Mouse (Mus musculus) kidney, embryonic 15.5 days (tissue): ENCODE measurements around the gene 1700025G04Rik. TPM values are rescaled to one million over a fixed set of nuclear protein-coding genes. Genes with fewer than 3 reads are reported as not detected.

Experiments
- ATAC-seq: fragments of 200-750 bp; cut with Nextera tagmentation; replicated peaks from 2 replicates; pipeline ENCODE4 v1.8.0; 2017; ENCODE audit warnings: moderate TSS enrichment; ENCODE audit not compliant: low FRiP score
- H3K27ac ChIP-seq: fragments of 300-500 bp; sonication (generic); 2 replicates; pipeline ENCODE4 v1.5.1; 2015; ENCODE audit warnings: mild to moderate bottlenecking, inconsistent platforms
- H3K27me3 ChIP-seq: fragments of 300-500 bp; sonication (generic); 2 replicates; pipeline ENCODE4 v1.6.1; 2015; ENCODE audit warnings: inconsistent platforms
- H3K36me3 ChIP-seq: fragments of 300-500 bp; sonication (generic); 2 replicates; pipeline ENCODE4 v1.6.1; 2015; ENCODE audit warnings: inconsistent platforms
- H3K4me1 ChIP-seq: fragments of 300-500 bp; sonication (generic); 2 replicates; pipeline ENCODE4 v1.6.1; 2015; ENCODE audit warnings: inconsistent platforms
- H3K4me2 ChIP-seq: fragments of 300-500 bp; sonication (generic); 2 replicates; pipeline ENCODE4 v1.6.1; 2015; ENCODE audit warnings: moderate library complexity, mild to moderate bottlenecking, inconsistent platforms
- H3K4me3 ChIP-seq: fragments of 300-500 bp; sonication (generic); replicated peaks from 2 replicates; pipeline ENCODE4 v1.5.1; 2015; ENCODE audit warnings: mild to moderate bottlenecking, inconsistent platforms
- H3K9ac ChIP-seq: fragments of 300-500 bp; sonication (generic); 2 replicates; pipeline ENCODE4 v1.6.1; 2015; ENCODE audit warnings: mild to moderate bottlenecking, inconsistent platforms
- H3K9me3 ChIP-seq: fragments of 300-500 bp; sonication (generic); replicated peaks from 2 replicates; pipeline ENCODE4 v1.6.1; 2016; ENCODE audit warnings: inconsistent platforms
- WGBS: fragments of 180-500 bp; shearing (Covaris S2); methylation state at CpG from one replicate; pipeline ENCODE4 v1.1.7; 2015; ENCODE audit warnings: mixed read lengths; 5-methylcytosine and 5-hydroxymethylcytosine counted together
- polyA plus RNA-seq: library from polyadenylated mRNA; unstranded; fragments of >200 nt; fragmentation: Nextera tagmentation; extraction: Ambion mirVana; gene quantifications from 2 replicates; pipeline ENCODE4 v1.2.1, GENCODE M21; 2015

The 1700025G04Rik gene
- polyA plus RNA-seq, 1 experiment from 2014 or later = 17.2 TPM

DNA sequence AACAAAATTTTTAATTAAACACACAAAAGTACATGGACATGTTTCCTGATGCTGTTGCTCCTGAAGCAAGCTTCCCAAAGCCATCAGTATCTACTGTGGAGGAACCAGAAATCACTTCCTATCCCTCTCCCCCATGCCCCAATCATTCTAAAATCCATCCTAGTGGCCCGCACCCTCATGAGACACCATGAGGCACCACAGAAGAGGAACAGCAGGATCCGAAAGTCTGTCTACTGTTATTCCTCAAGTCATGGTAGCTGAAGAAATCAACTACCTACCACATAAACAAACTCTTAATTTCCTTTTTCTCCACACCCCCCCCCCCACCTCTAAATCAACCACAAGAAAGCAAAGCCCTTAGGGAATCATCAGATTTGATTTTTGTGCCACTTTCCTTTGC, 46.5 kb downstream of the 1700025G04Rik start:
- Histone ChIP-seq H3K27me3 (0 out of 2 replicates have a peak, but pooled peaks cover under 1% of the 10 kb centered on the region), H3K4me1 (peaks cover 33% of the 10 kb centered on the region), H3K9ac (no peak overlapping the region), H3K4me2 (no peak overlapping the region), H3K9me3 (no peaks in the 10 kb centered on the region), H3K4me3 (no peak overlapping the region), H3K27ac (no peak overlapping the region), H3K36me3 (no peaks in the 10 kb centered on the region)
- ATAC-seq = no peak
- 92% methylated on average over 2 of the region's 2 CpGs for WGBS

DNA sequence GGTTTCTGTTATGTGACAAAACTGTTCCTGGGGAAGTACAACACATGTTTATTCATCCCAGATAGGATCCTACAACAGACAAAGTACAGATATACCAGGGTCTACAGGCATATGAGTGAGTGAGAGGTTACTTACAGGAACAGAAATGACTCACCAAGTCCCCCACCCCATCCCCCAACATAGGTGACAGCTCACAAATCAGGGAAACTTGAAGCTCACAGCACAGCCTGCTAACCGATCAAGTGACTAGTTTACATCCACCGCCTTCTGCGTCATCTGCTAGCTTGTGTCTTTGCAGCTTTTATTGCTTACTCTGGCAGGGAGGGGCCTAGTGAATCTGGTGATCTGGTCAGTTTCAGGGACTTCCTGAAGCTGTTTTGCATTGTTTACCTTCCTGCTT, 47.5 kb downstream of the 1700025G04Rik start:
- no peak overlapping the region for H3K9ac ChIP-seq
- no peaks in the 10 kb centered on the region for H3K27me3 ChIP-seq
- peaks cover 40% of the 10 kb centered on the region for H3K4me1 ChIP-seq
- H3K36me3 ChIP-seq = no peaks in the 10 kb centered on the region
- no peak for ATAC-seq
- no peaks in the 10 kb centered on the region for H3K9me3 ChIP-seq
- no peak overlapping the region for H3K27ac ChIP-seq
- H3K4me3 ChIP-seq = no peak overlapping the region
- no peak overlapping the region for H3K4me2 ChIP-seq
- 33% methylated on average over 3 of the region's 3 CpGs for WGBS

DNA sequence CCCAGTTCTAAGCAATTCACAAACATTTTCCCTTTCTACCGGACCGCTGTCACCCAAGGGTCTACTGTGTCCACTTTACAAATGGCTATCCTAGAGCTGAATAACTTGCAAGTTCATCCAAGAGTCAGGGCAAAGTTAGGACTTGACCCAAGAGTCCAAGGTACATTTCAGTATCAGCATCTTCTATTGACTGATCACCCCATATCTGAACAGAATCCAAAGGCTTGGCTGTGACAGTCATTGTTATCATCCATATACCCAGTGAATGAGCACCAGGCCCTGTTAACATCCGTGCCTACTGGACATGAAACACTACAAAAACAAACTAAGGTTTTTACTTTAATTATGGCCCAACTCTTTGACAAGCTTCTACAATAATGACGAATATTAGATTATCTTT, 48.9 kb downstream of the 1700025G04Rik start:
- H3K4me1 ChIP-seq = peaks cover 38% of the 10 kb centered on the region; the same call in 1 of the 2 replicates
- ATAC-seq = no peak
- 84% methylated on average over 4 of the region's 4 CpGs for WGBS
- H3K9ac ChIP-seq = no peak overlapping the region
- no peaks in the 10 kb centered on the region for H3K9me3 ChIP-seq
- H3K27ac ChIP-seq = no peak overlapping the region
- no peak overlapping the region for H3K4me2 ChIP-seq
- H3K36me3 ChIP-seq = no peaks in the 10 kb centered on the region
- no peak overlapping the region for H3K4me3 ChIP-seq
- no peaks in the 10 kb centered on the region for H3K27me3 ChIP-seq

DNA sequence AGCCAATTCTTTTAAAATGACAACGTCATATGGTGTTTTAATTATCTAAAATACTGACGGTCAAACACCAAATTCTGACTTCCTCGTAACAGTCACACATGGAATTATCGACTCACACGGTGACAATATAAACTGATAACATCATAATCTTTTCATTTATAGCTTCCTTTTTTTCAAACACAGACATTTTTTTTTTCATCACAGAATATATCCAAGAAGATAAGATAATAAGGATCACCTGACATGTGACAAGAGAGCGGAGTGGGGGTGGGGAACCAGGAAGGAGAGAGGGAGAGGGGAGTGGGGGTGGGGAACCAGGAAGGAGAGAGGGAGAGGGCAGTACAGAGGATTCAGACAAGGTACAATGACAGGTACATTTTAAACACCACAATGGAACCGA, 49.9 kb downstream of the 1700025G04Rik start:
- Histone ChIP-seq H3K9ac (no peak overlapping the region), H3K36me3 (no peaks in the 10 kb centered on the region), H3K9me3 (no peaks in the 10 kb centered on the region), H3K4me2 (no peak overlapping the region), H3K27me3 (no peaks in the 10 kb centered on the region), H3K4me1 (peaks cover 38% of the 10 kb centered on the region; the same call in 1 of the 2 replicates), H3K27ac (no peak overlapping the region), H3K4me3 (no peak overlapping the region)
- WGBS = 66% methylated on average over 7 of the region's 7 CpGs
- no peak for ATAC-seq

DNA sequence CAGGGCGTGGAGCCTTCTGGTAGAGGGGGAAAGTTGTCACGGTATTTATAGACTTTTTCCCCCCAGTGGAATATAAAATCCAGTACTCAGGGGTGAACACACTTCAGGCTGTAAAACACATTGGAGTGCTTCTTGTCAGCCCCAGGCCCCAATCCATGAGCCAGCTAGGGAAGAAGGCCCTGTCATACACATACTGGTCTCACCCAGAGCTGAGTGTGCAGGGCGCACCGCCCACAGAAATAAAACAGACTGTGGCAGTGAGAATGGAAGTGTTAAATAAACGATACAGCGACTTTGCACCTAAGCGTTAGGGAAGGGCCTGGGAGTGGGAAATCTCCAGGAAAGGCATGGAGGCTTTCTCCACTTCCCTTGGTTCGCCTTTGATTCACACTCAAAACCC, 50.3 kb downstream of the 1700025G04Rik start:
- H3K4me3 ChIP-seq = no peak overlapping the region
- 45% methylated on average over 8 of the region's 8 CpGs for WGBS
- ATAC-seq = no peak
- peaks cover 42% of the 10 kb centered on the region for H3K4me1 ChIP-seq
- no peaks in the 10 kb centered on the region for H3K27me3 ChIP-seq
- H3K27ac ChIP-seq = no peak overlapping the region
- H3K9me3 ChIP-seq = no peaks in the 10 kb centered on the region
- H3K36me3 ChIP-seq = no peaks in the 10 kb centered on the region
- no peak overlapping the region for H3K4me2 ChIP-seq
- H3K9ac ChIP-seq = no peak overlapping the region

DNA sequence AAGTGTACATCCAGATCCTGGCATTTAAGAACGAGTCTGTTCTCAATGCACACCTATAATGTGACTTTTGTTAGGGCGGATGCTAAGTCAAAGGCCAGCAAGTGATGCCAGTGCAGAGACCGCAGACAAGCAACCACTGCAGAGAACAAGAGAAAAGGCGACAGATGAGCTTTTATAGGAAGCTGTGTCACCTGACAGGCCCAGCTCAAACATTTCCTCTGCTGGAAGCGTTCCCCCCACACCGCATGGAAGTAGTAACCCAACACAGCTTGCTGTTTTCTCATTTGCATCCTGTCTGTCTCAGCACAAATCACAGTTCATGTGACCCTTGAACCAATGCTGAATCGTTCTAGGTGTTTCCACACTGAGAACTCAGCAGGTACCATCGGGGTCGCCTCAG, 51.8 kb downstream of the 1700025G04Rik start:
- no peak overlapping the region for H3K4me2 ChIP-seq
- no peaks in the 10 kb centered on the region for H3K9me3 ChIP-seq
- no peak overlapping the region for H3K27ac ChIP-seq
- no peaks in the 10 kb centered on the region for H3K27me3 ChIP-seq
- no peak for ATAC-seq
- H3K4me3 ChIP-seq = no peak overlapping the region
- no peaks in the 10 kb centered on the region for H3K36me3 ChIP-seq
- H3K4me1 ChIP-seq = peaks cover 41% of the 10 kb centered on the region
- H3K9ac ChIP-seq = no peak overlapping the region
- WGBS = 61% methylated on average over 9 of the region's 9 CpGs

DNA sequence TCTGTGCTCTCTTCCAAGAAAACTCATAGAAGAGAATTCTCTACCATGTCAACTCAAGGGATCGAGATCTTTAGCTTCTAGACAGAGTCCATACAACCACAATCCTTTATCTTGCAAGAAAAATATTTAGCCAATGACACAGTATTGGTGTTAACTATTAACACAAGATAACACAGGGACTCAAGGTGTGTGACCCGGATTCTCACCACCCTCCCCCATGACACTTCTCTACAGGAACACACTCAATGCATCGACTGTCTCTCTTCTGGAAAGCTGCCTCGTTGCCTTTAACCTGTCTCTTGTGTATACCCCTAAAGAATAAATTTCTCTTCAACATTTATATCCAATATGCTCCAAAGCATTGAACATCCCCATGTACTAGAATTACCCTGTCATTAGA, 52.3 kb downstream of the 1700025G04Rik start:
- Histone ChIP-seq H3K4me3 (no peak overlapping the region), H3K9ac (no peak overlapping the region), H3K4me1 (peaks cover 41% of the 10 kb centered on the region), H3K4me2 (no peak overlapping the region), H3K9me3 (no peaks in the 10 kb centered on the region), H3K36me3 (no peaks in the 10 kb centered on the region), H3K27ac (no peak overlapping the region), H3K27me3 (no peaks in the 10 kb centered on the region)
- no peak for ATAC-seq
- 52% methylated on average over 4 of the region's 4 CpGs for WGBS

DNA sequence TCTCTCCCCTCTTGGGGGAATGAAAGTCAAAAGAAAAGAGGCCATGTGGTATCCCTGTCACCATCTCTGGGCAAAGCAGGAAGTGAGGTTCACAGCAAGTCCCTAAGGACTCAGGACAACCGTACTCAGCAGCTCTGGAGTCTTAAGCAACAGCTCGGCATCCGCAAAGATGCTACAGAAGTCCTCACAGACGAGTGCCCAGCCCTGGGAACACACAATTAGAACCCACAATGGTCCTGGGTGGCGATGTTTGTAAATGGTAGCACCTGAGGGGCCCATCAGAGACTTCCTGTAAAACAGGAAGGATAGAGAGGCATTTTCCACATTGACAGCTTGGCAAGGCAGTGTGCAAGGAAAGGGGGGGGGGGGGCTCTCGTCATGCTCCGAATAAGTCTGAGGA, 55.2 kb downstream of the 1700025G04Rik start:
- Histone ChIP-seq H3K9ac (no peak overlapping the region), H3K27me3 (no peaks in the 10 kb centered on the region), H3K4me3 (no peak overlapping the region), H3K27ac (no peak overlapping the region), H3K4me2 (no peak overlapping the region), H3K9me3 (no peaks in the 10 kb centered on the region), H3K36me3 (no peaks in the 10 kb centered on the region), H3K4me1 (peaks cover 30% of the 10 kb centered on the region)
- no peak for ATAC-seq
- WGBS = 69% methylated on average over 5 of the region's 7 CpGs

DNA sequence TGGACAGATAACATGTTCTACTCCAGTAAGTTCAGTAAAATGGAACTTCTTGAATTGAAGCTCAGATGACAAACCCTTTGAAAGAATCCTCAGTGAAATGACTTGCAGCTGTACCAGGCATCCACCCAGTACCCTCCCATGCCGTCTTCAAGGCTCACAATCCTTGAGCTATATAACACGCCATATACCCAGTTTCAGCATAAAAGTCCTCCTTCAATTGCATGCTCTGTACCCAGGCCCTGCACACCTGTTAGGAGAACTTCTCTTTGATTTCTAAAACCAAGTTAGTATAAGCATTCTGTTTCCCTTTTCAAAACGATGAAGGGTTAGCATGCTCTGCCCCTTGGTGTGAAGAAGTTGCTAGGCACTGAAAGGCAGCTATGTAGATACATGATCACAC, 56.2 kb downstream of the 1700025G04Rik start:
- 66% methylated on average over 3 of the region's 3 CpGs for WGBS
- Histone ChIP-seq H3K4me3 (no peak overlapping the region), H3K27me3 (no peaks in the 10 kb centered on the region), H3K27ac (no peak overlapping the region), H3K4me2 (no peak overlapping the region), H3K36me3 (no peaks in the 10 kb centered on the region), H3K9ac (no peak overlapping the region), H3K9me3 (no peaks in the 10 kb centered on the region), H3K4me1 (peaks cover 20% of the 10 kb centered on the region)
- ATAC-seq = no peak

DNA sequence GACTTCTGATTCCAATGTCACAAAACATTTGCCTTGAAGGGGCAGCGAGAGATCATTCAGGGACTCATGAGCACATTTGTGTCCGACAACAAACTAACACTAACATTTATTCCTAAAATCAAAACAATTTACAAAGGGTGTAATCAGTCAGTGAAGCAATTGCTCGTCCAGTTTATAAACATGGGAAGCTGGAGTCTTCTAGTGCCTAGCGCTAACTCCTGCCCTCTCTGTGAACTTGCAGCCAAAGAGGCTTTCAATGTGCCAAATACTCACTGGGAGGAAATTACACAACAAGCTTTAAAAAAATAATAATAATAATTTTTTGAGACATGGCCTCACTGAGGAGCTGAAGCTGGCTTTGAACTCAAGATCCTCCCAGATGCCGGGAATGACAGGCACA, 57.8 kb downstream of the 1700025G04Rik start:
- 87% methylated on average over 5 of the region's 5 CpGs for WGBS

DNA sequence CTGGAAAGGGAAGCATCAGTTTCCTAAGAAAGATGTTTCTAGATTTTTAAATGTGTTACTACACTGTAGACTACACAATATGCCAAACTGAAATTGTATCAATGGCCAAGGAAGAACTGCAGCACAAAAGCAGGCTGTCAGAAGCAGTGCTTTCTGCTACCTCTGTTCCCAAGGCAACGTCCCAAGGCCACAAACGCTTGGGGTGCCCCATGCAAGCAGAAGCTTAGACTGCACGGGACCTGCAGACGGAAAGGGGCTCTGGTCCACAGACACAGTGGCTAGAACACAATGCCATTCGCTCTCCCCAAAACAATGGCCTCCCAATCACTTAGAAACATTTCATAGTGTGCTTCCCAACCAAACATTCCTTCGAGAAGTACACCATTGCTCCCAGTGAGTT, 59.4 kb downstream of the 1700025G04Rik start:
- ATAC-seq = no peak
- peaks cover 4% of the 10 kb centered on the region; the same call in 1 of the 2 replicates for H3K4me1 ChIP-seq
- no peak overlapping the region for H3K27ac ChIP-seq
- H3K9ac ChIP-seq = no peak overlapping the region
- H3K27me3 ChIP-seq = no peaks in the 10 kb centered on the region
- H3K4me3 ChIP-seq = no peak overlapping the region
- H3K36me3 ChIP-seq = no peaks in the 10 kb centered on the region
- no peaks in the 10 kb centered on the region for H3K9me3 ChIP-seq
- WGBS = 85% methylated on average over 6 of the region's 6 CpGs
- H3K4me2 ChIP-seq = no peak overlapping the region

More for the DNA sequence above, 57.8 kb downstream of the 1700025G04Rik start:
- H3K36me3 ChIP-seq = no peaks in the 10 kb centered on the region
- no peak overlapping the region for H3K4me2 ChIP-seq
- H3K27me3 ChIP-seq = no peaks in the 10 kb centered on the region
- H3K27ac ChIP-seq = no peak overlapping the region
- no peak overlapping the region for H3K9ac ChIP-seq
- peaks cover 10% of the 10 kb centered on the region for H3K4me1 ChIP-seq
- no peaks in the 10 kb centered on the region for H3K9me3 ChIP-seq
- no peak overlapping the region for H3K4me3 ChIP-seq
- no peak for ATAC-seq

DNA sequence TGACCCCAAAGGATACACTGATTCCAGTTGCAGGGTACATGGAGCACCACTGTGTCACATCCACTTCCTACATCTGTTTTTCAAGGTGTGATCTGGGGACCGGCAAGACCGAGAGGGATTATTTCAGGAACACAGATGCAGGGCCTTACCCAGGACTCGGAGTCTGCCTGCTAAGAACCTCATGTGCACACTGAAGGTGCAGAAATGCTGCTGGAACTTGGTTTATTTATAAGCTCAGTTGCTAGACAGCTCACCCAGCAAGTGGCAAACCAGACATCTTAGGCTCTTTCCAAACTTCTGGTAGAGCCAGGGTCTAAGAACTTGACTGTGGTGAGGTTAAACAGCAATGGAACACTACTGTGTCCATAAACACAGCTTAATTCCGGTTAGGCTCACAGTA, 61.2 kb downstream of the 1700025G04Rik start:
- ATAC-seq = no peak
- Histone ChIP-seq H3K4me2 (no peak overlapping the region), H3K4me3 (no peak overlapping the region), H3K27ac (no peak overlapping the region), H3K27me3 (no peaks in the 10 kb centered on the region), H3K9ac (no peak overlapping the region), H3K4me1 (0 out of 2 replicates have a peak, but pooled peaks cover 4% of the 10 kb centered on the region), H3K36me3 (no peaks in the 10 kb centered on the region), H3K9me3 (no peaks in the 10 kb centered on the region)
- 91% methylated on average over 4 of the region's 4 CpGs for WGBS

DNA sequence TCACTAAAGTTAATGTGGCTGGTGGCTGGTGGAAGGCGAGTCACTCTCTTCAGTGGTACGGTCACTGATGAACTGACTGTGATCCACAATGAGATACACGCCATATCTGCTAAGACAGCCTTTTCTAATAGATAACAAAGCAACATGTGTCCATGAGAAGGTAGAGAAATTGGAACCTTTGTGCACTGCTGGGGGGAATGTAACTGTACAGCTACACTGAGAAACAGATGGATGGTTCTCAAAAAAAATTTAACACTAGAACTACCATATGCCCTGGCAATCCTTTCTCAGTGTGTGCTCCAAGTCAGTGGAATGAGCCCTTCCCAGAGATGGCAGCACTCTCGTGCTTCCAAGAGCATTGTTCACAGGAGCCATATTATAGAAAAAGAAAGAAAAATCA, 63.2 kb downstream of the 1700025G04Rik start:
- no peak overlapping the region for H3K9ac ChIP-seq
- no peaks in the 10 kb centered on the region for H3K36me3 ChIP-seq
- H3K4me2 ChIP-seq = no peak overlapping the region
- H3K4me3 ChIP-seq = no peak overlapping the region
- 93% methylated on average over 4 of the region's 4 CpGs for WGBS
- H3K4me1 ChIP-seq = 0 out of 2 replicates have a peak, but pooled peaks cover 4% of the 10 kb centered on the region
- no peak overlapping the region for H3K27ac ChIP-seq
- no peak for ATAC-seq
- H3K9me3 ChIP-seq = no peaks in the 10 kb centered on the region
- H3K27me3 ChIP-seq = no peaks in the 10 kb centered on the region
